Mouse (Mus musculus) testis, adult 2 months (tissue): ENCODE data around the gene Ggps1. TPM values are rescaled to one million over a fixed set of nuclear protein-coding genes. Genes with fewer than 3 reads are reported as not detected.

Experiments used
- H3K27ac ChIP-seq: fragments of 200-500 bp; 2 replicates; pipeline ENCODE4 v1.5.1; 2012; ENCODE audit warnings: low read depth, low read length; ENCODE audit not compliant: control insufficient read depth, insufficient read depth
- H3K27me3 ChIP-seq: fragments of 200-500 bp; 2 replicates; pipeline ENCODE4 v1.6.1; 2012; ENCODE audit warnings: mild to moderate bottlenecking, low read length, moderate library complexity; ENCODE audit not compliant: control insufficient read depth, insufficient read depth
- H3K36me3 ChIP-seq: fragments of 200-500 bp; 2 replicates; pipeline ENCODE4 v1.6.1; 2012; ENCODE audit warnings: mild to moderate bottlenecking, low read length; ENCODE audit not compliant: control insufficient read depth, insufficient read depth
- H3K4me1 ChIP-seq: fragments of 200-500 bp; 2 replicates; pipeline ENCODE4 v1.6.1; 2012; ENCODE audit warnings: low read length; ENCODE audit not compliant: control insufficient read depth, insufficient read depth
- H3K4me3 ChIP-seq: fragments of 200-500 bp; 2 replicates; pipeline ENCODE4 v1.5.1; 2012; ENCODE audit warnings: low read depth, mild to moderate bottlenecking, low read length, moderate library complexity, mixed read lengths; ENCODE audit not compliant: control insufficient read depth
- CTCF ChIP-seq: fragments of 200-500 bp; IDR thresholded peaks from 2 replicates; pipeline ENCODE4 v1.5.1; 2012; ENCODE audit warnings: low read depth, mild to moderate bottlenecking, inconsistent platforms, low read length, moderate library complexity; ENCODE audit not compliant: control insufficient read depth, insufficient read depth, insufficient replicate concordance
- POLR2A ChIP-seq: fragments of 200-500 bp; IDR thresholded peaks from 2 replicates; pipeline ENCODE4 v1.6.1; 2012; ENCODE audit warnings: low read depth, mild to moderate bottlenecking, inconsistent platforms, low read length, moderate library complexity; ENCODE audit not compliant: control insufficient read depth
- polyA plus RNA-seq: library from polyadenylated mRNA; depleted of rRNA; stranded (reverse); fragments of >200 nt; gene quantifications from 2 replicates; pipeline ENCODE4 v1.2.3, GENCODE M21; 2012

The Ggps1 gene
- polyA plus RNA-seq, 1 experiment: 11.2 TPM

DNA sequence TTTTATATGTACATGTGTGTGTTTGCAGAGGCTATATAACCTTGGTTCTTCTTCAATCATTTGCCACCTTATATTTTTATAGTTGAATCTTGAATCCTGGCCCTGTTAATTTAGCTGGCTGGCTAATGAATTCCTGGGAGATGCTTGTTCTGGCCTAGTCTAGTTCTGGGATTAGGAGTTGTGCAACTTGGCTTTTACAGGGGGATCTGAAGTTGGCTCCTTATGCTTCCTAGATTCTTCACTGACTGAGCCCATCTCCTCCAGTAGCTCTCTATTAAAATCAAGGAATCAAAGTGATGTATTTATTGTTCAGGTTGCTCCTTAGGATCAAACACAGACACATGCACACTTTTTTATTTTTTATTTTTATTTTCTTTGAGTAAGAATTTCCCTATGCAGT is 3.7 kb downstream of the Ggps1 start:
- Histone ChIP-seq H3K4me1 (peaks cover 3% of the 10 kb centered on the region; the same call in 1 of the 2 replicates), H3K4me3 (no peak overlapping the region), H3K27me3 (no peaks in the 10 kb centered on the region), H3K36me3 (no peaks in the 10 kb centered on the region), H3K27ac (no peak overlapping the region)
- TF ChIP-seq POLR2A: no peak
- TF ChIP-seq CTCF: no peak

DNA sequence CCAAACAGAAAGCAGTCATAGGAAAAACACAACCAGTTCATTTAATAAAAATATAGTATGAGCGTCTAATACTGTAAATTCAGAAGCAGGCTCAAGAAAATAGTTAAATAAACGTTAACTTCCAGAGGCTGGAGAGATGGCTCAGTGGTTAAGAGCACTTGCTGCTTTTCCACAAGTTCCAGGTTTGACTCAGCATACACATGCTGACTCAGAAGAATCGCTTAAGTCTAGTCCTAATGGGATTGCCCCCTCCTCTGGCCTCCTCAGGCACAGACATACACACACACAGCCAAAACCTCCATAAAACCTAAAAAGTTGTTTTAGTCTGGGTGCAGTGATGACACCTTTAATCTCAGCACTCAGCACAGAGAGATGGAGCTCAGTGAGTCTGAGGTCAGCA is 6.5 kb downstream of the Ggps1 start:
- Histone ChIP-seq H3K36me3 (no peaks in the 10 kb centered on the region; the same call in 1 of the 2 replicates), H3K27me3 (no peaks in the 10 kb centered on the region), H3K27ac (no peak overlapping the region), H3K4me1 (0 out of 2 replicates have a peak, but pooled peaks cover 3% of the 10 kb centered on the region), H3K4me3 (no peak overlapping the region)
- TF ChIP-seq CTCF (no peak), POLR2A (no peak)

DNA sequence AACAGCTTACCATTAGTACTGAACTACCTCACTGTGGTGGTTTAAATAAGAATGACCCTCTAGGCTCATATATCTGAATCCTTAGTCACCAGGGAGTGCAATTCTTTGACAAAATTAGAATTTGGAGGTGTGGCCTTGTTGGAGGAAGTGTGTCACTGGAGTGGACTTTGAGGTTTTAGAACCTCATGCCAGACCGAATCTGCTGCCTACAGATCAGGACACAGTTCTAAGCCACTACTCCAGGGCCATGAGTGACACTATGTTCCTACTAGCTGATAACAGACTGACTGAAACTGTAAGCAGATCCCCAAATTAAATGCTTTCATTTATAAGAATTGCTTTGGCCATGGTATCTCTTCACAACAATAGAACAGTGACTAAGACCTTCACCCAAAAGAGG is 13.4 kb downstream of the Ggps1 start:
- H3K4me3 ChIP-seq: no peak overlapping the region
- H3K27ac ChIP-seq: no peak overlapping the region
- no peaks in the 10 kb centered on the region for H3K4me1 ChIP-seq
- TF ChIP-seq POLR2A: no peak
- no peak for TF ChIP-seq CTCF
- H3K36me3 ChIP-seq: no peaks in the 10 kb centered on the region; the same call in 1 of the 2 replicates
- no peaks in the 10 kb centered on the region for H3K27me3 ChIP-seq

DNA sequence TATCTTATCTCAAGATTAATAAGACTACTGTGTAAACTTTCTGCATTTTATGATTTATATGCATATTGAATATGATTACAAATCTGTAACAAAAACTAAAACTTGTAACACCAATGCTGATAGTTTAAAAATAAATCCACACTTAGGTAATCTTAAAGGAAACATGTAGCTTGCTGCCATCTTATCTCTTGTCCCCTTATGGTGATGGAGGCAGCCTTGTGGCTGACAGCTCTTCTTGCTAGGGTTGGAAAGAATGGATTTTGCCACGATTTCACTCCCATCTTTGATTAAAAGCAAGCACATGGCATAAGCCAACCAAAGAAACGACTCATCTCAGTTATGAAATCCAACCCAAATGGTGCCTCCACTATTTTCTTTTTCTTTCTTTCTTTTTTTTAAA is 18.8 kb downstream of the Ggps1 start:
- no peaks in the 10 kb centered on the region for H3K36me3 ChIP-seq
- no peaks in the 10 kb centered on the region for H3K27me3 ChIP-seq
- TF ChIP-seq POLR2A (no peak), CTCF (no peak)
- H3K4me1 ChIP-seq: peaks cover 3% of the 10 kb centered on the region
- H3K4me3 ChIP-seq: no peak overlapping the region
- H3K27ac ChIP-seq: no peak overlapping the region

DNA sequence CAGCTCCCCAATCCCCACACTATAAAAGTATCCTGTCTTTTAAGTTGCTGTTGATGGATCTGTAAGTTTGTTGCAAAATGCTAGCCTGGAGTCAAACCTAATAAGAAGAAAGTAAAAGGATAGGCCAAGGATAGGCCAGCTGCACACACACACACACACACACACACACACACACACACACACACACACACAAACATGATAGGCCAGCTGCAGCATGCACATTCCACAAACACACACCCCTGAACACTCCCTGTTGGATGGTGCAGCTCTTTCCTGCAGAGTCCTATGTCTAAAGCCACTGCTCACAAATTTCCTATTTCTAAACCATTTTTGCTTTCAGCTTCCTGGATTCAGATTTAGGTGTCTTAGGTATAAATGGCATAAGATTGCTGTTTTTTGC is 19.4 kb downstream of the Ggps1 start:
- Histone ChIP-seq H3K36me3 (no peaks in the 10 kb centered on the region), H3K27me3 (no peaks in the 10 kb centered on the region), H3K4me1 (peaks cover 3% of the 10 kb centered on the region), H3K4me3 (no peak overlapping the region), H3K27ac (no peak overlapping the region)
- no peak for TF ChIP-seq CTCF
- no peak for TF ChIP-seq POLR2A

DNA sequence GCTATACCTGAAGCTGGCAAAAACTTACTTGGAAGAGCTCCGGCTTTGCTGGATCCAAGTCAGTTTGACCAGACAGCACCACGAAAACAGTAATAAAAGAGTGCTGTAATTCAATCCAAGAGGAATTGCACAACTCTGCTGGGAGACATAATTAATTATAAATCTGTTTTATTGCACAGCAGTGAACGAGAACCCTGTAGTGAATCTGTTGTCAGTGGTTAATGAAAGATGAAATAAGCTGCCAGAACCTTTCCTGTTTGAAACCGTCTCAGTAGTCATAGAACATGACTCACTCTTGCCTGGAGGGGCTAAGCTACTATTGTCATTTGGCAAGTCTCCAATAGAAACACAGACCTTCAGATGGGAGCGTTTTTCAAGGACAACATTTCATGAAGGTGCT is 23.1 kb downstream of the Ggps1 start:
- TF ChIP-seq POLR2A (no peak), CTCF (no peak)
- Histone ChIP-seq H3K4me1 (peaks cover 3% of the 10 kb centered on the region), H3K27ac (peak overlapping the region; percentile 21; the same call in 1 of the 2 replicates), H3K36me3 (no peaks in the 10 kb centered on the region), H3K4me3 (peak overlapping the region; percentile 70), H3K27me3 (no peaks in the 10 kb centered on the region)

DNA sequence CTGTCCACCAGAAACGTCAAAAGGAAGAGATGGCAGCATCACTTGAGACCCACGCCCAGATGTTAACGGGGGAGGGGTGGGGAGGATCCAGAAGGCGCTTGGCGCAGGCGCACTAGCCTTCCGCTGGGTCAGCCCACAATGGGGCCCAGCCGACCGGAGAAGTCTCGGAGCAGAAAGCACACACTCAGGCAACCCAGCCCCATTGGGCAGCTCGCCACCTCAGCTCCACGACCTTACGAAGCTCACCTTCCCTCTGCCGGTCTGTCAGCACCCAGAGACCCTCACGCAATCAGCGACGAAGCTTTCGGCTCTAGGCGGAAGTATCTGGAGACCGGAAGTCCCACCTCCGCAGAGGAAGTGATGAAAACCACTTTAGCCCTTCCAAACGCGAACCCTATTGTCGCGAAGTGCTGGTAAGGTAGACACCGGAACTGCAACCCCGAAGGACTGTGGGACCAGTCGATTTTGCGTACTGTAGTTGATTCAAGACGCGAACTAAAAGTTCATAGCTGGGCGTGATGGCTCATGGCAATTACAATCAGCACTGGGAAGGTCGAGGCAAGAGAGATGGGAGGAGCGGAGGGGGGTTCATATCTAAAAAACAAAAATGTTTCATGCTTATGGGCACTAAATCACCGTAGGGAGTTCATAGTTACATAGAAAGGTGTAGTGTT is 23.9 kb downstream of the Ggps1 start, which contains the start of gene Tbce:
Gene Tbce (minus strand): TSS at position 347 of the 674 bp plus-strand sequence.
- H3K4me1 ChIP-seq: peaks cover 3% of the 10 kb centered on the region
- H3K27ac ChIP-seq: peak within 1 kb of the TSS; percentile 88
- H3K36me3 ChIP-seq: no peaks in the 10 kb centered on the region
- peak within 1 kb of the TSS; percentile 87 for H3K4me3 ChIP-seq
- TF ChIP-seq CTCF (no peak), POLR2A (peak; percentile 92)
- H3K27me3 ChIP-seq: no peaks in the 10 kb centered on the region

DNA sequence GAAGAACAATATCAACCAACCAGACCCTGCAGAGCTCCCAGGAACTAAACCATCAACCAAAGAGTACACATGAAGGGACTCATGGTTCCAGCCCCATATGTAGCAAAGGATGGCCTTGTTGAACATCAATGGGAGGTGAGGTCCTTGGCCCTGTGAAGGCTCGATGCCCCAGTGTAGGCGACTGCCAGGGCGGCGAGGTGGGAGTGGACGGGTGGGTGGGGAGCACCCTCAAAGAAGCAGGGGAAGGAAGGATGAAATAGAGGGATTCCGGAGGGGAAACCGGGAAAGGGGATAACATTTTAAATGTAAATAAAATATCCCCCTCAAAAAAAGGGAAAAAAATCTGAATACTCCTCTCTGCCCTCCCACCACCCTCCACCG is 24.4 kb downstream of the Ggps1 start:
- peak overlapping the region; percentile 88 for H3K27ac ChIP-seq
- no peaks in the 10 kb centered on the region for H3K36me3 ChIP-seq
- H3K4me1 ChIP-seq: peaks cover 3% of the 10 kb centered on the region
- no peaks in the 10 kb centered on the region for H3K27me3 ChIP-seq
- H3K4me3 ChIP-seq: peak overlapping the region; percentile 87
- TF ChIP-seq POLR2A (no peak), CTCF (no peak)
